Mouse (Mus musculus) forebrain, postnatal 0 days (tissue): ENCODE measurements around the gene Shcbp1l. TPM values are rescaled to one million over a fixed set of nuclear protein-coding genes. Genes with fewer than 3 reads are reported as not detected.
"Not testable (repeated sequence)": the region's sequence is repeated elsewhere in the genome, so short reads cannot be mapped to it uniquely, and the experiment has no call there.

Experiments
- ATAC-seq: fragments of 200-750 bp; cut with Nextera tagmentation; 2 replicates; pipeline ENCODE4 v1.8.0; 2017; ENCODE audit warnings: mild to moderate bottlenecking, moderate library complexity
- DNase-seq: peaks from one replicate; pipeline ENCODE4 v3.0.0-alpha.2; 2015
- H3K27ac ChIP-seq: fragments of 300-500 bp; sonication (generic); 2 replicates; pipeline ENCODE4 v1.5.1; 2014; ENCODE audit warnings: low read depth, mild to moderate bottlenecking, antibody characterized with exemption, low read length, moderate library complexity, mixed read lengths
- H3K27me3 ChIP-seq: fragments of 300-500 bp; sonication (generic); 2 replicates; pipeline ENCODE4 v1.6.1; 2014; ENCODE audit warnings: mild to moderate bottlenecking, low read length, mixed read lengths; ENCODE audit not compliant: insufficient read depth
- H3K36me3 ChIP-seq: fragments of 300-500 bp; sonication (generic); 2 replicates; pipeline ENCODE4 v1.6.1; 2014; ENCODE audit warnings: mild to moderate bottlenecking, moderate library complexity; ENCODE audit not compliant: insufficient read depth
- H3K4me1 ChIP-seq: fragments of 300-500 bp; sonication (generic); 2 replicates; pipeline ENCODE4 v1.6.1; 2014; ENCODE audit warnings: antibody characterized with exemption; ENCODE audit not compliant: insufficient read depth
- H3K4me2 ChIP-seq: fragments of 300-500 bp; sonication (generic); 2 replicates; pipeline ENCODE4 v1.6.1; 2014; ENCODE audit warnings: low read depth, mild to moderate bottlenecking, moderate library complexity
- H3K4me3 ChIP-seq: fragments of 300-500 bp; sonication (generic); 2 replicates; pipeline ENCODE4 v1.5.1; 2014; ENCODE audit warnings: low read depth, low read length, mixed read lengths
- H3K9ac ChIP-seq: fragments of 300-500 bp; sonication (generic); 2 replicates; pipeline ENCODE4 v1.6.1; 2014; ENCODE audit warnings: mild to moderate bottlenecking
- H3K9me3 ChIP-seq: fragments of 300-500 bp; sonication (generic); 2 replicates; pipeline ENCODE4 v1.6.1; 2016; ENCODE audit warnings: low read length
- CTCF ChIP-seq: sonication (generic); IDR thresholded peaks from 2 replicates; pipeline ENCODE4 v1.5.1; 2016; ENCODE audit warnings: antibody characterized with exemption, control low read depth, low read depth
- WGBS: fragments of 180-500 bp; shearing (Covaris S2); extraction: QIAGEN DNeasy Blood & Tissue Kit; methylation state at CpG from one replicate; pipeline ENCODE4 v1.1.7; 2014; 5-methylcytosine and 5-hydroxymethylcytosine counted together
- polyA plus RNA-seq: library from polyadenylated mRNA; unstranded; fragments of >200 nt; fragmentation: Nextera tagmentation; extraction: Ambion mirVana; gene quantifications from 2 replicates; pipeline ENCODE4 v1.2.1, GENCODE M21; 2015
- total RNA-seq: library from RNA; depleted of rRNA; stranded (reverse); fragments of >200 nt; gene quantifications from 2 replicates; pipeline ENCODE4 v1.2.3, GENCODE M21; 2014

Shcbp1l gene
- total and polyA plus RNA-seq, 2 experiments from 2014 or later, result 1.4 to 3.1 TPM

DNA sequence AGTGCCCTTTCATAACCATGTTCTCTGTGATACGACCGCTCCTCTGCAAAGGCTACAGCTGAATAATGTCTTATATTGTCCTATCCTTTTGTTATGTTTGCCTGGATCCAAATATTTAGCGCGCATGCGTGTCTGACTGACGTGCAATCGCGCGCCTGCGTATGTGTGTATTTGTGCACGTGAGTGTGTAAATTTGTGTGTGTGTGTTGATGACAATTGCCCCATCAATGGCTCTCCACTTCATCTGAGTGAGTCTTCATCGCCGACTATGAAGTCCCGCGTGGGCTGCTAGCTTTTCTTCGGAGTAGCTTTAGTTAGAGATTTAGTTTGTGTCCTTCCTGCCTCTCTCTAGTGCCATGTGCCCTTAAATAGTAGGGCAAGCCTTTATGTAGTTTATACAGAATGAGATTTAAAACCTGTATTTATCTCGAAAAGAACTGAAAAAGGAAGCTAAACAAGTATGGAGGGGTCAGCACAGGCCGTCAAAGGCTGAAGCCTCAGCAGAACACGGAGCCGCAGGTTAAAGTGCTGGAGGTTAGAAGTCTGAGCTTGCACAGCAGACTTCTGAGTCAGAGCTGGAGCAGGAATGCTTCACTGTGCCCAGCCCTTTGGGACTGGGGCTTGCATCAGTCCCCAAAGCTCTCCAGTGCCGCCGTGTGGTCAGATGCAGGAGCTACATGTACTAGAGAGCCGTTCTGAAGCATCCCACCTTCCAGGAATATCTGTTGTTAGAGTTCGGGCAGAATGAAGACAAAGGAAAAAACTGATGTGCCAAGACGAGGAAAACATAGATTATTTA lies 38.5 kb upstream of the Shcbp1l start:
- Histone ChIP-seq H3K27ac (no peak overlapping the region), H3K9ac (no peak overlapping the region), H3K4me3 (no peak overlapping the region), H3K27me3 (no peaks in the 10 kb centered on the region), H3K4me2 (no peak overlapping the region), H3K9me3 (no peaks in the 10 kb centered on the region), H3K4me1 (no peaks in the 10 kb centered on the region), H3K36me3 (no peaks in the 10 kb centered on the region)
- ATAC-seq, result peak; percentile 94
- TF ChIP-seq CTCF, result peak; percentile 98
- WGBS, result 55% methylated on average over 25 of the region's 25 CpGs
- peak; percentile 89 for DNase-seq

DNA sequence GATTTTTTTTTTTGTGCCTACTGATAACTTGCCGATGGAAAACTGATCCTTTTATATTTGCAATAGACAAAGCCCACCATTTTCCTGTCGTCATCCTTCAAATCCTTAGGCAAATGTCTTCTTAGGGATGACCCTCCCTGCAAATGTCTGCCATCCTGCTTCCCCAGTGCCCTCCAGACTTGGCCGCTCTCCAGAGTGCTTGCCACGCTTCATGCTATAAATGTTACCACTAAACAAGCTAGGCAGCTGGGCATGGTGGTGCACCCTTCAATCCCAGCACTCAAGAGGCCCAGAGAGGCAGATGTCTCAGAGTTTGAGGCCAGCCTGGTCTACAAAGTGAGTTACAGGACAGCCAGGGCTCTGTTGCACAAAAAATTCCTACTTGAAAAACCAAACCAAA lies 29.3 kb upstream of the Shcbp1l start:
- H3K36me3 ChIP-seq, DNase-seq, ATAC-seq: not testable (repeated sequence)

GRCm38 (mm10) chr1:153401765-153402164 lies 23.2 kb upstream of the Shcbp1l start:
- ATAC-seq, result peak; percentile 92
- no peak overlapping the region for H3K4me2 ChIP-seq
- H3K4me3 ChIP-seq, result no peak overlapping the region
- 4% methylated on average over 7 of the region's 7 CpGs for WGBS
- H3K9me3 ChIP-seq, result no peaks in the 10 kb centered on the region
- H3K36me3 ChIP-seq, result no peaks in the 10 kb centered on the region
- peak; percentile 89 for TF ChIP-seq CTCF
- H3K27me3 ChIP-seq, result no peaks in the 10 kb centered on the region
- H3K27ac ChIP-seq, result no peak overlapping the region
- H3K9ac ChIP-seq, result no peak overlapping the region
- no peaks in the 10 kb centered on the region for H3K4me1 ChIP-seq
- peak; percentile 74 for DNase-seq

More for the DNA sequence above, 29.3 kb upstream of the Shcbp1l start:
- not testable (repeated sequence) for H3K27me3 ChIP-seq, H3K9ac ChIP-seq, H3K4me1 ChIP-seq, H3K27ac ChIP-seq, H3K4me3 ChIP-seq, H3K9me3 ChIP-seq, H3K4me2 ChIP-seq
- WGBS, result 75% methylated on average over 4 of the region's 4 CpGs

DNA sequence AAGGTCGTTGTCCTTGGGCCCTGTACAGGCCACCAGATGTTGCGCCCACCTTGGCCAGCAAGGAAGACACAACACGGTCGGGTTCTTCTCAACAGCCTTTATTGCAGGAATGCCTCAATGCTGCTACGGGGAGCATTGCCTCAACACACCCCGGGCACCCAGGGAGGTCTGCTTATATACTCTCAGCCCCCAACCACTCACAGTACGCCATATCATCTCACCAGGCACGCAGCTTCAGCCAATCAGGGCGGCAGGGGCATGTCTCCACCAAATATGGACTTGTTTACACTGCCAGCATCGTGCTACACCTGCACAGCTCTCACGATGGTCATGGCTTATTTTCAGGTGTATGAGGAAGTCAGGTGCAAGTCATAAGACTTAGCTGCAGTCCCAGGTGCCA lies 17.3 kb upstream of the Shcbp1l start:
- not testable (repeated sequence) for DNase-seq, H3K9ac ChIP-seq, ATAC-seq, H3K4me2 ChIP-seq, H3K27me3 ChIP-seq, H3K36me3 ChIP-seq, H3K9me3 ChIP-seq, H3K4me3 ChIP-seq, H3K4me1 ChIP-seq, H3K27ac ChIP-seq
- whole genome bisulfite sequencing, result 92% methylated on average over 11 of the region's 11 CpGs

DNA sequence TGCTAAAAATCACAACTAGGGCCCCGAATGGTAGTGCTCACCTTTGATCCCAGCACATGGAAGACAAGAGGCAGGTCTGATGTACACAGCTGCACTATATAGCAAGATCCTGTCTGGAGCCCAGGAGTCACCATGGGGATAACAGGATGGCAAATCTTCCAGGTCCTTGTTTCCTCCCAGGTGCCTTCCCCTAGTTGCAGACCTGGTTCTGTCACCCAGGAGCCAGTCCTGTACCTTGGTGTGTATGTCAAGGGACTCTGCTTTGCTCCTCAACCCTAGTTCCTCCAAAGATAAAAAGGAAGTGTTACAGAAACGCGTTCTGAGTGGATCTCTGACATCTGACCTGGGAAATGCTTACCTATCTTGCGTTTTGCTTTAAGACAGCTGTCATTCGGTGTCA lies 16.7 kb upstream of the Shcbp1l start:
- not testable (repeated sequence) for H3K27me3 ChIP-seq, H3K4me3 ChIP-seq, H3K27ac ChIP-seq, H3K36me3 ChIP-seq, H3K4me2 ChIP-seq, H3K9ac ChIP-seq, H3K9me3 ChIP-seq, DNase-seq, H3K4me1 ChIP-seq, ATAC-seq
- WGBS, result 95% methylated on average over 5 of the region's 5 CpGs

GRCm38 (mm10) chr1:153410915-153411314 lies 14.0 kb upstream of the Shcbp1l start:
- WGBS, result 91% methylated on average over 1 of the region's 4 CpGs
- not testable (repeated sequence) for H3K27ac ChIP-seq, H3K9ac ChIP-seq, H3K27me3 ChIP-seq, H3K36me3 ChIP-seq, DNase-seq, H3K9me3 ChIP-seq, H3K4me2 ChIP-seq, H3K4me1 ChIP-seq, H3K4me3 ChIP-seq, ATAC-seq

DNA sequence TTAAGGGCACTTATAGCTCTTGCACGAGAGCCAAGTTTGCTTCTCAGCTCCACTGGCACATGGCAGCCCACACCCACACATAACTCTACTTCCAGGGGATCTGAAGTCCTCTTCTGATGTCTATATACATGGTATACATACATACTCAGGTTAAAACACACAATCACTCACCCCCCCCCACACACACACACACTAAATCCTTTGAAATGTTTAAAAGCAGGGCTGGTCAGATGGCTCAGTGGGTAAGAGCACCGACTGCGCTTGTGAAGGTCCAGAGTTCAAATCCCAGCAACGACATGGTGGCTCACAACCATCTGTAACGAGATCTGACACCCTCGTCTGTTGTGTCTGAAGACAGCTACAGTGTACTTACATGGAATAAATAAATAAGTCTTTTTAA lies 13.2 kb upstream of the Shcbp1l start:
- Histone ChIP-seq H3K4me2 (no peak overlapping the region), H3K9me3 (no peaks in the 10 kb centered on the region), H3K4me3 (no peak overlapping the region), H3K27ac (no peak overlapping the region), H3K27me3 (no peaks in the 10 kb centered on the region), H3K4me1 (no peaks in the 10 kb centered on the region), H3K9ac (no peak overlapping the region), H3K36me3 (no peaks in the 10 kb centered on the region)
- no peak for TF ChIP-seq CTCF
- 91% methylated on average over 6 of the region's 6 CpGs for WGBS
- no peak for ATAC-seq
- no peak for DNase-seq

DNA sequence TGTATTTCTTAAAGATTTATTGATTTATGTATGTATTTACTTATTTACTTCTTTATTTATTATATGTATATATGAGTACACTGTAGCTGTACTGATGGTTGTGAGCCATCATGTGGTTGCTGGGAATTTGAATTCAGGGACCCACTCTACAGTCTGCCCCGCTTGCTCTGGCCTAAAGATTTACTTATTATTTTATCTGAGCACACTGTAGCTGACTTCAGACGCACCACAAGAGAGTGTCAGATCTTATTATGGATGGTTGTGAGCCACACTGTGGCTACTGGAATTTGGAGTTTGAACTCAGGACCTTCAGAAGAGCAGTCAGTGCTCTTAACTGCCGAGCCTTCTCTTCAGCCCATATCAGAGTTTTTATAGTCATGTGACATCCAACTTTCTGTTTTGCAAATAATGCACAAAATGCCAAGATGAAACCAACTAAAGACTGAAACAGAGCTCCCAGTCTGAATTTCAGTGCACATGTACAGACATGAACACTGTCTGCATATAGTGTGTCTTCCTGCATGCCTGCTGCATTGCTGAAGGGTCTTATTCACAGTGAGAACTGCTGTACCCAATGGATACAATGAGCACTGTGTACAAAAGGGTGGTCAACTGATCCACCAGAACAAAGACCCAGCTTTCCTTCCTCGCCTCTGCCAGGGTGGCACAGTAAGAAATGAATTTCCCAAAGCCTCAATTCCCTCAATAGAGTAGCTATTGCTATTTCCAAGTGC lies 12.1 kb upstream of the Shcbp1l start:
- peak; percentile 51 for ATAC-seq
- H3K27ac ChIP-seq, H3K4me2 ChIP-seq: not testable (repeated sequence)

GRCm38 (mm10) chr1:153413397-153414020 lies 11.5 kb upstream of the Shcbp1l start:
- H3K36me3 ChIP-seq, H3K4me2 ChIP-seq, H3K4me3 ChIP-seq, DNase-seq, H3K27me3 ChIP-seq, H3K9ac ChIP-seq, H3K9me3 ChIP-seq, H3K27ac ChIP-seq, H3K4me1 ChIP-seq: not testable (repeated sequence)
- 67% methylated on average over 13 of the region's 13 CpGs for WGBS
- peak; percentile 43; the same call in 1 of the 2 replicates for ATAC-seq

More for the DNA sequence above, 12.1 kb upstream of the Shcbp1l start:
- H3K9me3 ChIP-seq, H3K36me3 ChIP-seq, DNase-seq, H3K4me1 ChIP-seq, H3K9ac ChIP-seq, H3K4me3 ChIP-seq, H3K27me3 ChIP-seq: not testable (repeated sequence)
- 58% methylated on average over 2 of the region's 4 CpGs for WGBS
